Mouse (Mus musculus) intestine, embryonic 14.5 days (tissue): ENCODE measurements around the gene Tigd3. TPM values are rescaled to one million over a fixed set of nuclear protein-coding genes. Genes with fewer than 3 reads are reported as not detected.

Experiments
- ATAC-seq: fragments of 200-750 bp; cut with Nextera tagmentation; replicated peaks from 2 replicates; pipeline ENCODE4 v1.8.0; 2017; ENCODE audit warnings: low read depth, moderate number of reproducible peaks, moderate TSS enrichment, moderate library complexity; ENCODE audit not compliant: low FRiP score, low TSS enrichment
- DNase-seq: peaks from one replicate; pipeline ENCODE4 v3.0.0-alpha.2; 2018; ENCODE audit warnings: low spot score
- H3K27ac ChIP-seq: fragments of 300-500 bp; sonication (generic); 2 replicates; pipeline ENCODE4 v1.5.1; 2014; ENCODE audit warnings: low read depth, mild to moderate bottlenecking, control low read depth
- H3K27me3 ChIP-seq: fragments of 300-500 bp; sonication (generic); replicated peaks from 2 replicates; pipeline ENCODE4 v1.6.1; 2014; ENCODE audit warnings: low read length, control low read depth; ENCODE audit not compliant: control insufficient read depth, insufficient read depth
- H3K36me3 ChIP-seq: fragments of 300-500 bp; sonication (generic); 2 replicates; pipeline ENCODE4 v1.6.1; 2014; ENCODE audit warnings: low read length, control low read depth; ENCODE audit not compliant: control insufficient read depth, insufficient read depth
- H3K4me1 ChIP-seq: fragments of 300-500 bp; sonication (generic); replicated peaks from 2 replicates; pipeline ENCODE4 v1.6.1; 2014; ENCODE audit warnings: low read length, control low read depth, mixed read lengths; ENCODE audit not compliant: control insufficient read depth, insufficient read depth
- H3K4me2 ChIP-seq: fragments of 300-500 bp; sonication (generic); 2 replicates; pipeline ENCODE4 v1.6.1; 2014; ENCODE audit warnings: low read length
- H3K4me3 ChIP-seq: fragments of 300-500 bp; sonication (generic); 2 replicates; pipeline ENCODE4 v1.5.1; 2014; ENCODE audit warnings: low read depth, low read length, control low read depth, mixed read lengths
- H3K9ac ChIP-seq: fragments of 300-500 bp; sonication (generic); 2 replicates; pipeline ENCODE4 v1.6.1; 2014; ENCODE audit warnings: mild to moderate bottlenecking, low read length
- H3K9me3 ChIP-seq: fragments of 300-500 bp; sonication (generic); 2 replicates; pipeline ENCODE4 v1.6.1; 2016; ENCODE audit warnings: low read length, control low read depth; ENCODE audit not compliant: control insufficient read depth
- WGBS: fragments of 180-500 bp; shearing (Covaris S2); extraction: QIAGEN DNeasy Blood & Tissue Kit; methylation state at CpG from one replicate; pipeline ENCODE4 v1.1.7; 2014; 5-methylcytosine and 5-hydroxymethylcytosine counted together
- polyA plus RNA-seq: library from polyadenylated mRNA; unstranded; fragments of >200 nt; fragmentation: Nextera tagmentation; extraction: Ambion mirVana; gene quantifications from 2 replicates; pipeline ENCODE4 v1.2.1, GENCODE M21; 2014

Gene Tigd3
- polyA plus RNA-seq, 1 experiment from 2014 or later: 2.0 TPM

GRCm38 (mm10) chr19:5864710-5865398 is 29.1 kb downstream of the Tigd3 start:
- Histone ChIP-seq H3K36me3 (peaks cover 81% of the 10 kb centered on the region), H3K9me3 (no peaks in the 10 kb centered on the region)
- WGBS: 95% methylated on average over 20 of the region's 20 CpGs

GRCm38 (mm10) chr19:5863776-5864175 is 30.2 kb downstream of the Tigd3 start:
- no peak for ATAC-seq

More at GRCm38 (mm10) chr19:5864710-5865398, 29.1 kb downstream of the Tigd3 start:
- DNase-seq (no peak), ATAC-seq (no peak)
- Histone ChIP-seq H3K9ac (no peak overlapping the region), H3K4me1 (no peaks in the 10 kb centered on the region), H3K27ac (no peak overlapping the region), H3K4me3 (no peak overlapping the region), H3K4me2 (no peak overlapping the region), H3K27me3 (no peaks in the 10 kb centered on the region)

GRCm38 (mm10) chr19:5862335-5863085 is 31.4 kb downstream of the Tigd3 start:
- Histone ChIP-seq H3K27ac (no peak overlapping the region), H3K9ac (no peak overlapping the region), H3K36me3 (peaks cover 81% of the 10 kb centered on the region), H3K9me3 (no peaks in the 10 kb centered on the region), H3K4me1 (no peaks in the 10 kb centered on the region), H3K4me2 (no peak overlapping the region), H3K4me3 (no peak overlapping the region), H3K27me3 (no peaks in the 10 kb centered on the region)
- ATAC-seq (no peak), DNase-seq (no peak)
- WGBS: 98% methylated on average over 14 of the region's 14 CpGs

More at GRCm38 (mm10) chr19:5863776-5864175, 30.2 kb downstream of the Tigd3 start:
- Histone ChIP-seq H3K27ac (no peak overlapping the region), H3K4me3 (no peak overlapping the region), H3K4me2 (no peak overlapping the region), H3K4me1 (no peaks in the 10 kb centered on the region), H3K27me3 (no peaks in the 10 kb centered on the region), H3K9me3 (no peaks in the 10 kb centered on the region), H3K9ac (no peak overlapping the region), H3K36me3 (peaks cover 81% of the 10 kb centered on the region)
- DNase-seq: no peak
- 94% methylated on average over 5 of the region's 5 CpGs for WGBS

- Histone ChIP-seq H3K27ac (no peak overlapping the region), H3K4me1 (no peaks in the 10 kb centered on the region), H3K36me3 (peaks cover 60% of the 10 kb centered on the region), H3K9me3 (no peaks in the 10 kb centered on the region), H3K4me2 (no peak overlapping the region), H3K4me3 (no peak overlapping the region), H3K9ac (no peak overlapping the region), H3K27me3 (no peaks in the 10 kb centered on the region)
- DNase-seq (no peak), ATAC-seq (no peak)
- WGBS: 83% methylated on average over 9 of the region's 9 CpGs
These were observed 37.3 kb downstream of the Tigd3 start for GRCm38 (mm10) chr19:5856604-5857003.

- no peak overlapping the region for H3K9ac ChIP-seq
- peaks cover 26% of the 10 kb centered on the region for H3K36me3 ChIP-seq
- ATAC-seq: no peak
- H3K4me3 ChIP-seq: no peak overlapping the region
- no peaks in the 10 kb centered on the region for H3K27me3 ChIP-seq
- H3K9me3 ChIP-seq: no peaks in the 10 kb centered on the region
- peak overlapping the region; percentile 44; the same call in 1 of the 2 replicates for H3K27ac ChIP-seq
- 0 out of 2 replicates have a peak overlapping the region, but pooled peaks have one; percentile 15 for H3K4me2 ChIP-seq
- WGBS: 83% methylated on average over 12 of the region's 12 CpGs
- H3K4me1 ChIP-seq: peaks cover 29% of the 10 kb centered on the region
- no peak for DNase-seq
These were observed 41.8 kb downstream of the Tigd3 start for GRCm38 (mm10) chr19:5852035-5852722.

- H3K4me1 ChIP-seq: peaks cover 35% of the 10 kb centered on the region
These were observed 42.4 kb downstream of the Tigd3 start for GRCm38 (mm10) chr19:5851481-5851971.

GRCm38 (mm10) chr19:5850860-5851259 is 43.1 kb downstream of the Tigd3 start:
- H3K4me1 ChIP-seq: peaks cover 36% of the 10 kb centered on the region

More at GRCm38 (mm10) chr19:5851481-5851971, 42.4 kb downstream of the Tigd3 start:
- no peak for ATAC-seq
- Histone ChIP-seq H3K9me3 (no peaks in the 10 kb centered on the region), H3K27me3 (no peaks in the 10 kb centered on the region), H3K4me3 (no peak overlapping the region), H3K9ac (no peak overlapping the region), H3K36me3 (peaks cover 22% of the 10 kb centered on the region), H3K4me2 (0 out of 2 replicates have a peak overlapping the region, but pooled peaks have one; percentile 15), H3K27ac (peak overlapping the region; percentile 44; the same call in 1 of the 2 replicates)
- 63% methylated on average over 5 of the region's 5 CpGs for WGBS
- DNase-seq: no peak

GRCm38 (mm10) chr19:5849843-5850527 is 44.0 kb downstream of the Tigd3 start:
- no peak overlapping the region for H3K4me3 ChIP-seq
- peaks cover 41% of the 10 kb centered on the region for H3K4me1 ChIP-seq
- H3K27ac ChIP-seq: peak overlapping the region; percentile 9; the same call in 1 of the 2 replicates
- no peaks in the 10 kb centered on the region for H3K9me3 ChIP-seq
- WGBS: 26% methylated on average over 11 of the region's 11 CpGs
- DNase-seq (peak; percentile 96), ATAC-seq (peak; percentile 15)
- H3K4me2 ChIP-seq: 0 out of 2 replicates have a peak overlapping the region, but pooled peaks have one; percentile 12
- no peak overlapping the region for H3K9ac ChIP-seq
- H3K36me3 ChIP-seq: peaks cover 15% of the 10 kb centered on the region
- H3K27me3 ChIP-seq: no peaks in the 10 kb centered on the region

More at GRCm38 (mm10) chr19:5850860-5851259, 43.1 kb downstream of the Tigd3 start:
- H3K36me3 ChIP-seq: peaks cover 16% of the 10 kb centered on the region
- no peaks in the 10 kb centered on the region for H3K27me3 ChIP-seq
- 88% methylated on average over 3 of the region's 3 CpGs for WGBS
- DNase-seq: no peak
- no peak overlapping the region for H3K4me3 ChIP-seq
- no peaks in the 10 kb centered on the region for H3K9me3 ChIP-seq
- ATAC-seq: no peak
- no peak overlapping the region for H3K9ac ChIP-seq
- no peak overlapping the region for H3K4me2 ChIP-seq
- no peak overlapping the region for H3K27ac ChIP-seq
